Mouse (Mus musculus) G1E-ER4 (cell line): ENCODE data around the gene Gstm4. TPM values are rescaled to one million over a fixed set of nuclear protein-coding genes. Genes with fewer than 3 reads are reported as not detected.

Source experiments
- GATA1 ChIP-seq: IDR thresholded peaks from one replicate; pipeline ENCODE4 v1.8.0; 2012; ENCODE audit warnings: low read length, inconsistent platforms
- polyA plus RNA-seq: library from polyadenylated mRNA; stranded (reverse); fragments of >175 nt; gene quantifications from 2 replicates; pipeline ENCODE4 v1.2.3, GENCODE M21; 2012

The Gstm4 gene
- polyA plus RNA-seq, 1 experiment = not detected

DNA sequence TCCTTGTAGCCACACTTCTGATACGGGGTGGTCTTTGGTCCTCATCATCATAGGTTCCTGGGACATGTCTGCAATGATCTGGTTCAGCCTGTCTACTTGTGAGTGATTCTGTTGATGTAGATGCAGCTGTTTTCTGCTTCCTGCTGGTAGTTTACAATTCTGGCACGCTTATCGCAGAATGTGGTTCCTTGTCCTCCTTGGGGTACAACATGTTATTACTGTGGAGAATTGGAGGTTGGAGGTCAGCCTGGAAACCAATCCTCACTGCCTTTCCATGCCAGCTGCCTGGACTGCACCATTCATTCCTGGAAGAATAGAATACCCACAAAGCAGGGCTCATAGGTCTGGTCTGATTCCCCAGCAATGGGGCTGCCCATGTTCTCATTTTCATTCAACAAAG is 45.2 kb downstream of the Gstm4 start:
- TF ChIP-seq GATA1 = no peak

DNA sequence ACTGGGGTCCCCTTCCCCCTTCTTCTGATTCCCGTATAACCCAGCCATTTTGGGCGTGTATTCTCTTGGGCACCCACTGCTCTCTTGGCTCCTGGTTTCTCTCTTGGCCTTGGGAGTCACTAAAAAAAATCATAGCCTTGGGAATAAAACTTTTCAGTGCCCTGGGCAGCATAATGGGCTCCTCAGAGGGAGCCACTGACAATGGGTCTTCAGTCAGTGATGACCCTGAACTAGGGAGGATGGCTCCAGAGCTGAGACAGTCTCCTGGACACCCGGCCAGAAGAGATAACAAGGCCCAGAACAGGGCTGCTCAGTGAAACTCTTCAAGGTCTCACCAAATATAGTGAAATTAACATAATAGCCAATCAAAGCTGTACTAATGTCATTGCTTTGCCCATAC is 46.1 kb downstream of the Gstm4 start:
- no peak for TF ChIP-seq GATA1

DNA sequence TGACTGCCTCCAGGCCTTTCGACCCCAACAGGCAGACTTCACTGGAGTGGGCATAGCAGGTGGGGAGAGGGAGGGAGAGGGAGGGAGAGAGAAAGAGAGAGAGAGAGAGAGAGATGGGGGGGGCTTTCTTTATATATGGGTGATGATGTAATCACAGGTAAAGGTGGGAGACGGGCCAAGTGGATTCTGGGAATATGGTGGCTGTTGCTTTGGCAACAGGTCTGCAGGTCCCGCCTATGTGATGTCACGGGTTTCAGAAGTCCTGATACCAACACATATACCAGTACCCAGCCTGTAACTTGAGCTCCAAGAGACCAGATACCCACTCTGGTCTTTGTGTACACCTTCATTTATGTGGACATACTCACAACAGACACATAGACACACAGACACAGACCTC is 48.1 kb downstream of the Gstm4 start:
- no peak for TF ChIP-seq GATA1

Other genes with a start within 250 kb of the Gstm4 start
- not detected in 2 replicates for gene Eps8l3, start 167.7 kb downstream of the Gstm4 start, polyA plus RNA-seq
- gene Gstm5, start 149.1 kb downstream of the Gstm4 start, polyA plus RNA-seq = not detected in 2 replicates
- not detected in 2 replicates for gene Gstm7, start 113.1 kb downstream of the Gstm4 start, polyA plus RNA-seq
- gene Gstm6, start 101.1 kb downstream of the Gstm4 start, polyA plus RNA-seq = not detected in 2 replicates
- gene Gstm3, start 75.6 kb downstream of the Gstm4 start, polyA plus RNA-seq = not detected in 2 replicates
- gene Gstm2, start 58.4 kb downstream of the Gstm4 start, polyA plus RNA-seq = not detected in 2 replicates
- gene Gstm1, start 26.9 kb downstream of the Gstm4 start, polyA plus RNA-seq = 0.24 and 0.26 TPM in 2 replicates
- 275 and 347 TPM in 2 replicates for gene Ampd2, start 41.8 kb upstream of the Gstm4 start, polyA plus RNA-seq
- 0.23 and 0.65 TPM in 2 replicates for gene Gnat2, start 47.9 kb upstream of the Gstm4 start, polyA plus RNA-seq
- gene Gnai3, start 101.3 kb upstream of the Gstm4 start, polyA plus RNA-seq = 28.4 and 45.9 TPM in 2 replicates
- not detected in 2 replicates for gene Gpr61, start 110.0 kb upstream of the Gstm4 start, polyA plus RNA-seq
- 1.8 TPM in 2 replicates for gene Amigo1, start 141.4 kb upstream of the Gstm4 start, polyA plus RNA-seq
- gene Cyb561d1, start 156.3 kb upstream of the Gstm4 start, polyA plus RNA-seq = 2.4 and 3.0 TPM in 2 replicates
- gene Atxn7l2, start 166.0 kb upstream of the Gstm4 start, polyA plus RNA-seq = 21.6 and 23.2 TPM in 2 replicates
- not detected in 2 replicates for gene Sypl2, start 181.8 kb upstream of the Gstm4 start, polyA plus RNA-seq
- gene Psma5, start 212.0 kb upstream of the Gstm4 start, polyA plus RNA-seq = 4.1 and 5.1 TPM in 2 replicates
- 1.6 and 2.8 TPM in 2 replicates for gene Sort1, start 239.2 kb upstream of the Gstm4 start, polyA plus RNA-seq